Mouse (Mus musculus): ENCODE data around the gene Gbe1.

Gbe1 gene

GRCm38 (mm10) chr16:70313886-70314577 lies at the start of gene Gbe1:
Gbe1 (plus strand) TSS chr16:70313949.
- ATAC-seq (ENCODE audit: insufficient number of reproducible peaks, low FRiP score, low TSS enrichment): peak; percentile 93

GRCm38 (mm10) chr16:70310691-70311090 lies 3.1 kb upstream of the Gbe1 start:
- ATAC-seq (ENCODE audit: insufficient number of reproducible peaks, low FRiP score, low TSS enrichment): no peak

GRCm38 (mm10) chr16:70313496-70313885 lies 258 bp upstream of the Gbe1 start:
- ATAC-seq (ENCODE audit: insufficient number of reproducible peaks, low FRiP score, low TSS enrichment): no peak

GRCm38 (mm10) chr16:70314578-70314930 lies 805 bp downstream of the Gbe1 start:
- ATAC-seq (ENCODE audit: insufficient number of reproducible peaks, low FRiP score, low TSS enrichment): no peak

GRCm38 (mm10) chr16:70315261-70315660 lies 1.5 kb downstream of the Gbe1 start:
- ATAC-seq (ENCODE audit: insufficient number of reproducible peaks, low FRiP score, low TSS enrichment): no peak

- no peak for ATAC-seq (ENCODE audit: insufficient number of reproducible peaks, low FRiP score, low TSS enrichment)
Observed at GRCm38 (mm10) chr16:70315862-70316390, 2.2 kb downstream of the Gbe1 start.

- ATAC-seq (ENCODE audit: insufficient number of reproducible peaks, low FRiP score, low TSS enrichment): no peak
Observed at GRCm38 (mm10) chr16:70319388-70319787, 5.6 kb downstream of the Gbe1 start.

- no peak for ATAC-seq (ENCODE audit: insufficient number of reproducible peaks, low FRiP score, low TSS enrichment)
Observed at GRCm38 (mm10) chr16:70320612-70321280, 7.0 kb downstream of the Gbe1 start.

GRCm38 (mm10) chr16:70326339-70326948 lies 12.7 kb downstream of the Gbe1 start:
- ATAC-seq (ENCODE audit: insufficient number of reproducible peaks, low FRiP score, low TSS enrichment): no peak

- no peak for ATAC-seq (ENCODE audit: insufficient number of reproducible peaks, low FRiP score, low TSS enrichment)
Observed at GRCm38 (mm10) chr16:70328566-70328965, 14.8 kb downstream of the Gbe1 start.

- no peak for ATAC-seq (ENCODE audit: insufficient number of reproducible peaks, low FRiP score, low TSS enrichment)
Observed at GRCm38 (mm10) chr16:70329036-70329435, 15.3 kb downstream of the Gbe1 start.

- no peak for ATAC-seq (ENCODE audit: insufficient number of reproducible peaks, low FRiP score, low TSS enrichment)
Observed at GRCm38 (mm10) chr16:70329471-70329870, 15.7 kb downstream of the Gbe1 start.

- ATAC-seq (ENCODE audit: insufficient number of reproducible peaks, low FRiP score, low TSS enrichment): no peak
Observed at GRCm38 (mm10) chr16:70330007-70330406, 16.3 kb downstream of the Gbe1 start.

GRCm38 (mm10) chr16:70330626-70331275 lies 17.0 kb downstream of the Gbe1 start:
- ATAC-seq (ENCODE audit: insufficient number of reproducible peaks, low FRiP score, low TSS enrichment): no peak

GRCm38 (mm10) chr16:70334812-70335211 lies 21.1 kb downstream of the Gbe1 start:
- ATAC-seq (ENCODE audit: insufficient number of reproducible peaks, low FRiP score, low TSS enrichment): no peak

GRCm38 (mm10) chr16:70335472-70335871 lies 21.7 kb downstream of the Gbe1 start:
- no peak for ATAC-seq (ENCODE audit: insufficient number of reproducible peaks, low FRiP score, low TSS enrichment)

- no peak for ATAC-seq (ENCODE audit: insufficient number of reproducible peaks, low FRiP score, low TSS enrichment)
Observed at GRCm38 (mm10) chr16:70337661-70338060, 23.9 kb downstream of the Gbe1 start.

GRCm38 (mm10) chr16:70344496-70344895 lies 30.7 kb downstream of the Gbe1 start:
- ATAC-seq (ENCODE audit: insufficient number of reproducible peaks, low FRiP score, low TSS enrichment): no peak

- ATAC-seq (ENCODE audit: insufficient number of reproducible peaks, low FRiP score, low TSS enrichment): no peak
Observed at GRCm38 (mm10) chr16:70345607-70346006, 31.9 kb downstream of the Gbe1 start.

GRCm38 (mm10) chr16:70350011-70350410 lies 36.3 kb downstream of the Gbe1 start:
- ATAC-seq (ENCODE audit: insufficient number of reproducible peaks, low FRiP score, low TSS enrichment): no peak
